Mouse (Mus musculus) myocyte (in vitro differentiated cells): ENCODE measurements around the gene Ptprj. TPM values are rescaled to one million over a fixed set of nuclear protein-coding genes. Genes with fewer than 3 reads are reported as not detected.

Source experiments
- H3K27me3 ChIP-seq: one replicate; pipeline ENCODE4 v1.6.1; 2011; ENCODE audit not compliant: control insufficient read depth, insufficient read depth, insufficient read length
- H3K36me3 ChIP-seq: one replicate; pipeline ENCODE4 v1.6.1; 2011; ENCODE audit not compliant: control insufficient read depth, insufficient read depth
- H3K4me2 ChIP-seq: one replicate; pipeline ENCODE4 v1.6.1; 2011; ENCODE audit warnings: low read depth, control low read depth
- H3K4me3 ChIP-seq: one replicate; pipeline ENCODE4 v1.5.1; 2011; ENCODE audit warnings: mild to moderate bottlenecking, control low read depth, moderate library complexity
- H3K79me2 ChIP-seq: one replicate; pipeline ENCODE4 v1.6.1; 2011; ENCODE audit not compliant: control insufficient read depth, insufficient read depth
- H3ac ChIP-seq: one replicate; pipeline ENCODE4 v1.6.1; 2011; ENCODE audit not compliant: control insufficient read depth, insufficient read length
- CEBPB ChIP-seq: IDR thresholded peaks from 2 replicates; pipeline ENCODE4 v1.6.1; 2011; ENCODE audit warnings: mild to moderate bottlenecking, moderate library complexity; ENCODE audit not compliant: poor library complexity, insufficient read depth, severe bottlenecking
- E2F4 ChIP-seq: IDR thresholded peaks from one replicate; pipeline ENCODE4 v1.6.1; 2011; ENCODE audit warnings: mild to moderate bottlenecking, control low read depth, moderate library complexity; ENCODE audit not compliant: insufficient read depth
- MAX ChIP-seq: IDR thresholded peaks from one replicate; pipeline ENCODE4 v1.6.1; 2011; ENCODE audit warnings: low read depth, mild to moderate bottlenecking, control low read depth
- MYOD1 ChIP-seq, 3 experiments: IDR thresholded peaks; one replicate each; pipeline ENCODE4 v1.6.1; 2011; ENCODE audit warnings: control low read depth in 2 of 3, low read depth in 2 of 3, mild to moderate bottlenecking in 2 of 3, moderate library complexity in 1 of 3; ENCODE audit not compliant: insufficient read length in 2 of 3, control insufficient read depth in 1 of 3
- MYOG ChIP-seq, 3 experiments: IDR thresholded peaks; one replicate each; pipeline ENCODE4 v1.6.1; 2011; ENCODE audit warnings: control low read depth in 2 of 3, low read depth in 2 of 3, mild to moderate bottlenecking in 2 of 3; ENCODE audit not compliant: insufficient read length in 2 of 3, control insufficient read depth in 1 of 3, insufficient read depth in 1 of 3
- POLR2A ChIP-seq: IDR thresholded peaks from one replicate; pipeline ENCODE4 v1.6.1; 2011; ENCODE audit warnings: low read depth, mild to moderate bottlenecking, control low read depth, moderate library complexity; ENCODE audit not compliant: insufficient read length
- POLR2AphosphoS2 ChIP-seq: IDR thresholded peaks from one replicate; pipeline ENCODE4 v1.6.1; 2011; ENCODE audit warnings: low read depth, control low read depth; ENCODE audit not compliant: insufficient read length
- REST ChIP-seq: IDR thresholded peaks from one replicate; pipeline ENCODE4 v1.6.1; 2011; ENCODE audit warnings: mild to moderate bottlenecking, control low read depth, moderate library complexity; ENCODE audit not compliant: insufficient read depth, insufficient read length
- SRF ChIP-seq: IDR thresholded peaks from one replicate; pipeline ENCODE4 v1.6.1; 2011; ENCODE audit warnings: low read depth; ENCODE audit not compliant: control insufficient read depth, insufficient read length
- TCF12 ChIP-seq: IDR thresholded peaks from one replicate; pipeline ENCODE4 v1.6.1; 2011; ENCODE audit warnings: mild to moderate bottlenecking, control low read depth; ENCODE audit not compliant: poor library complexity, insufficient read depth, severe bottlenecking
- TCF3 ChIP-seq: IDR thresholded peaks from one replicate; pipeline ENCODE4 v1.6.1; 2011; ENCODE audit warnings: low read depth, control low read depth; ENCODE audit not compliant: insufficient read length
- USF1 ChIP-seq: IDR thresholded peaks from one replicate; pipeline ENCODE4 v1.6.1; 2011; ENCODE audit warnings: low read depth, mild to moderate bottlenecking, control low read depth, moderate library complexity
- polyA plus RNA-seq: library from polyadenylated mRNA; unstranded; fragments of >200 nt; fragmentation: generic; extraction: Trizol; gene quantifications from one replicate; pipeline ENCODE4 v1.2.1, GENCODE M21; 2012; ENCODE audit warnings: missing spikeins

The Ptprj gene
- polyA plus RNA-seq, 1 experiment: 1.6 TPM

DNA sequence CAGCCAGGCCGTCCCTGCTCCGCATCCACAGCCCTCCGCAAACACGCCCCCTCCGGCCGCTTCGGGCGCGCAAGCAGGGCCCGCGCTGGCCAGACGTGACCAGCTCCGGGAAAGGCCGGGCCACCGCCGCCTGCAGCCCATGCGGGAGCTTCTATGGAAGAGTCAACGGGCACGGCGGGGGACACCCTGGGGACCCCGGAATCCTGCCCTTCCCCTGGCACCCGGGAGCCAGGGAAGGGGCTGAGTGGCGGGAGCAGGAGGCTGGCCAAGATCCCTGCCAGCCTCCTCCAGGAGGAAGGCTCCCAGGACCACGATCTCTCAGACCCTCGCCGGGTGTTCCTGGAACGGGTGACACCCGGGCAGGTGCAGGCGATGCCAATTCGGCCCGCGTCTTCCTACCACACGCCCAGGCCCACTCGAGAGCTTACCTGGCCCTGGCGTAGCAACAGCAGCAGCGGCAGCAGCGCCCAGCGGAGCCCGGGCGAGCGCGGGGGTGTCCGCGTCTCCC, 665 bp downstream of the Ptprj start:
- TF ChIP-seq MYOG (IDR thresholded peaks at IDR 0.05; ENCODE audit: control insufficient read depth in 1 of 3, insufficient read depth in 1 of 3, insufficient read length in 2 of 3, low read depth in 2 of 3) (peak in 1 of 3 experiments; percentile 19), TCF3 (no peak), POLR2AphosphoS2 (no peak), TCF12 (no peak), E2F4 (no peak), MYOD1 (IDR thresholded peaks at IDR 0.05; ENCODE audit: control insufficient read depth in 1 of 3, insufficient read length in 2 of 3, low read depth in 2 of 3) (peak in 1 of 3 experiments; percentile 16)
- H3K27me3 ChIP-seq: no peaks in the 10 kb centered on the region

DNA sequence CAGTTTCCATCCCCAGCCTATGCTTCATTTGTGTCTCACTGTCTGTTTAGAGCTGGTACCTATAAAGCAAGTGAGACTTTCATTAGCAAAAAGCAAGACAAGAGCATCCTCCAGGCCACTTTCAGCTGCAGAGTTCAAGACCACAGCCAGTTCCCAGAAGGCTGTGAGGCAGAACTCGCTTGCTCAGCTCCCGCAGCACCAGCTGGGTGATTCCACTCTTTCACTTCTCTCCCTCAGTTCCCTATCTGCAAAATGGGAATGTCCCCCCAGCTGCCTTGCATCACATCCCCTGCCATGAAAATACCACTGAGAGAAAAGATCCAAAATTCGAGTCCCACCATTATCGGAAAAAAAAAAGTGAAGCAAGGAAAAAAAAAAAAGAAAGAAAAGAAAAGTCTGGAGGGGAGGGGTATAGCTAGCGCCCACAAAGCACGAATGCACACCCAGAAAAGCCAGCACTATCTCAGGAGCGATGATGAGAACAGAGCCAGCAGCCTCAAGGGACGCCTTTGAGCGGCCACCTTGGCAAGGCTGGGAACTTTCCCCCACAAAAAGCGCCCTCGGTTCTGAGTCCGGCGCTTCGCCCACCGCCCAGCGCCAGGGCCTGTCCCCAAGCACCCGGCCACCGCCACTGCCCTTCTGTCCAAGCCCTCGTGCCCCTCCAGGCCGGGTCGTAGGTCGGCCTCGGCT, 1.3 kb downstream of the Ptprj start:
- Histone ChIP-seq H3K4me2 (peak overlapping the region; percentile 84), H3K36me3 (no peaks in the 10 kb centered on the region), H3K4me3 (peak overlapping the region; percentile 46), H3ac (peak overlapping the region; percentile 91), H3K79me2 (peaks cover 6% of the 10 kb centered on the region), H3K27me3 (no peaks in the 10 kb centered on the region)
- TF ChIP-seq USF1 (no peak), POLR2A (no peak), REST (no peak), POLR2AphosphoS2 (no peak)

More for the DNA sequence above, 665 bp downstream of the Ptprj start:
- Histone ChIP-seq H3K36me3 (no peaks in the 10 kb centered on the region), H3K4me2 (peak overlapping the region; percentile 84), H3K4me3 (peak overlapping the region; percentile 46), H3ac (peak overlapping the region; percentile 91), H3K79me2 (peaks cover 6% of the 10 kb centered on the region)

DNA sequence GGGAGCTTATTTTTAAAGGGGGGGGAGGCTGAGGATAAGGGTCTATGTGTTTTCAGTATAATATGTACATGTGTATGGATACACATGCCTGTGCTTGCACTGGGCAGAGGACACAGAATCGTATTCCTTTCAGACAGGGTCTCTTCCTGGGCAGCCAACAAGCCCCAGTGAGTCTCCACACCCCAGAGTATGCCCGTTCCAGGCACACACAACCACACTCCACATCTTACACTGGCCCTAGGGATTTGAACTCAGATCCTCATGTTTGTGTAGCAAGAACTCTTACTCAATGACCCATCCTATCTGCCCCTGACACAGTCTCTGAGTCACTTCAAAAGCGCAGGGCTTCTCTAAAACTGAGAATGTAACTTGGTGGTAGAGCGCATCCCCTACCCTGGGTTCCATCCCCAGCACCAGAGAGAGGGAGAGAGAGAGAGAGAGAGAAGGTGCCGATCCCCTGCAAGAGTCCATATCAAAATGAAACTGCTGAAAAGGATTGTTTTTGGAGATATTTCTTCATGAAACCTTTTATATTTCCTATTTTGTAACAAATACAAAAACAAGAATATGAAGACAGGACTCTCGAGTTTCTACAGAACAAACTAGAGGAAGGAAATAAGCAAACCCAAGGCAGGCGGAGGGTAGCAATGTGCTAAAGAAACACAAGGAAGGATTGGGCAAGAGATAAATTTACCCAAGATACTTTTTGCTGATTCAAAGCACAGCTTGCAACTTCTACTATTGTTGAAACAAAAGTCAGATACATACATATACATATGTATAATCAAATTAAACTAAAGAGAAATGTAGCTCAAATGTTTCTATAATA, 2.8 kb downstream of the Ptprj start:
- H3K4me2 ChIP-seq: no peak overlapping the region
- no peak overlapping the region for H3K4me3 ChIP-seq
- H3ac ChIP-seq: no peak overlapping the region
- H3K79me2 ChIP-seq: peaks cover 6% of the 10 kb centered on the region
- no peak for TF ChIP-seq CEBPB
- no peaks in the 10 kb centered on the region for H3K27me3 ChIP-seq
- H3K36me3 ChIP-seq: no peaks in the 10 kb centered on the region

DNA sequence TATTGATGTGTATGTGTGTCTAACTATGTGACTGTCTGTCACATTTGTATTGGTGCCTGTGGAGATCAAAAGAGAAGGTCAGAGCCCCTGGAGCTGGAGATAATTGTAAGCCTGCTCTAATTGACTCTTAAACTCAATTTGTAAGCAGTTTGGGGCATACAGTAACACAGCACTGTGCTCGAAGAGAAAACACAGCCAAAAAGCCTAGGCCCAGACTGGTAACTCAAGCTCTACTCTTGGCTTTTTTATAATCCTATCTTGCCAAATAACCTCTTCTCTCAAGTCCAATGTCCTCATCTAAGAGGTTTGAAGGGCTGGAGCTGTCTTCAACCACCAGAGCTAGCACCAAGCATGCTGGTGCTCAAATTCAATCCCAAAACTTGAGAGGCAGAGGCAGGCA, 3.5 kb downstream of the Ptprj start:
- Histone ChIP-seq H3K4me2 (no peak overlapping the region), H3K27me3 (no peaks in the 10 kb centered on the region), H3K36me3 (no peaks in the 10 kb centered on the region), H3K79me2 (peaks cover 6% of the 10 kb centered on the region), H3ac (no peak overlapping the region), H3K4me3 (no peak overlapping the region)
- TF ChIP-seq MYOD1 (IDR thresholded peaks at IDR 0.05; ENCODE audit: control insufficient read depth in 1 of 3, insufficient read length in 2 of 3, low read depth in 2 of 3) (no peak), POLR2AphosphoS2 (no peak), TCF3 (no peak), MAX (no peak), TCF12 (no peak), E2F4 (no peak), REST (no peak), MYOG (IDR thresholded peaks at IDR 0.05; ENCODE audit: control insufficient read depth in 1 of 3, insufficient read depth in 1 of 3, insufficient read length in 2 of 3, low read depth in 2 of 3) (no peak), CEBPB (no peak), SRF (no peak), POLR2A (no peak), USF1 (no peak)

DNA sequence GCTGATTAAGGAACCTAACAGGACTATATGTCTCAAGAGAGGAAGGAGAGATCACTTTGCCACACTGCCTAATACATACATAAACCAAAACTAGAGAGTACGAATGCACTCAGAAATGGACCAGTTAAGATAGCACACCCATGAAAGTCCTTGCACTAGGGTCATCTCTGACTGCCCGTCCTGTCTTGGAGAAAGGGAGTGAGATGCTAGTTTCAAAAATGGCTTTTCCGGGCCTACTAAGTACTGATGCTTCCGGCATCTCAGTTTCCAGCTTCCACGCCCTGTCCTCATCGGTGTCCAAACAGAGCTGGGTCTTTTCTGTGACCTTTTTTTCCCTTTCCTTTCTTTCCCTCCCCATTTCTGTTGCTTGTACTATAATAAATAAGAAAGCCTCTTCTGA, 4.0 kb downstream of the Ptprj start:
- H3K27me3 ChIP-seq: no peaks in the 10 kb centered on the region
- no peaks in the 10 kb centered on the region for H3K36me3 ChIP-seq
- H3K4me2 ChIP-seq: no peak overlapping the region
- no peak overlapping the region for H3ac ChIP-seq
- TF ChIP-seq MYOG (IDR thresholded peaks at IDR 0.05; ENCODE audit: control insufficient read depth in 1 of 3, insufficient read depth in 1 of 3, insufficient read length in 2 of 3, low read depth in 2 of 3): no peak
- no peak for TF ChIP-seq POLR2A
- no peak for TF ChIP-seq E2F4
- TF ChIP-seq TCF3: no peak
- TF ChIP-seq USF1: no peak
- TF ChIP-seq MYOD1 (IDR thresholded peaks at IDR 0.05; ENCODE audit: control insufficient read depth in 1 of 3, insufficient read length in 2 of 3, low read depth in 2 of 3): no peak
- TF ChIP-seq CEBPB: no peak
- no peak for TF ChIP-seq TCF12
- TF ChIP-seq SRF: no peak
- TF ChIP-seq MAX: no peak
- no peak for TF ChIP-seq POLR2AphosphoS2
- no peak for TF ChIP-seq REST
- H3K4me3 ChIP-seq: no peak overlapping the region
- H3K79me2 ChIP-seq: peaks cover 6% of the 10 kb centered on the region
